Mouse (Mus musculus): ENCODE data around the gene Snx30. TPM values are rescaled to one million over a fixed set of nuclear protein-coding genes. Genes with fewer than 3 reads are reported as not detected.
A peak's percentile ranks its signal among the peaks of the same experiment; 100 is the strongest.

Gene Snx30
- total RNA-seq, 1 experiment = 19.8 TPM

- no peak for DNase-seq (ENCODE audit: low read depth, low spot score)
- peaks cover 35% of the 10 kb centered on the region; the same call in 1 of the 2 replicates for H3K36me3 ChIP-seq (ENCODE audit: control insufficient read depth, insufficient read depth, low read length, poor library complexity, severe bottlenecking)
- no peak overlapping the region for H3K9ac ChIP-seq (ENCODE audit: insufficient read depth, low read depth, low read length, poor library complexity, severe bottlenecking)
- in situ Hi-C loops (cut with MboI; ENCODE audit: low sequenced_read_pairs in 2 of 2, unreplicated experiment in 2 of 2) = no loop called here
- no peaks in the 10 kb centered on the region for H3K9me3 ChIP-seq (ENCODE audit: control insufficient read depth, insufficient read depth, low read depth, low read length)
- no peak overlapping the region for H3K4me3 ChIP-seq (ENCODE audit: insufficient read depth in 1 of 2, low read depth in 1 of 2, low read length in 2 of 2, poor library complexity in 1 of 2, severe bottlenecking in 1 of 2)
- peaks cover 21 to 39% of the 10 kb centered on the region in 2 experiments for H3K4me1 ChIP-seq (ENCODE audit: control insufficient read depth in 2 of 2, insufficient read depth in 2 of 2, low read length in 2 of 2, poor library complexity in 1 of 2)
- no peak for TF ChIP-seq ZC3H11A (IDR thresholded peaks at IDR 0.05; ENCODE audit: borderline replicate concordance, low read depth, low read length)
- no peak for TF ChIP-seq CHD2 (IDR thresholded peaks at IDR 0.05; ENCODE audit: low read depth, low read length)
- no peak for TF ChIP-seq HCFC1 (IDR thresholded peaks at IDR 0.05; ENCODE audit: borderline replicate concordance, insufficient read depth, low read length)
- no peak for TF ChIP-seq MAFK (IDR thresholded peaks at IDR 0.05; ENCODE audit: insufficient read depth, low read depth, low read length)
- no peak for TF ChIP-seq ZNF384 (IDR thresholded peaks at IDR 0.05; ENCODE audit: low read depth, low read length)
- H3K27ac ChIP-seq (ENCODE audit: insufficient read depth, low read depth, low read length, poor library complexity, severe bottlenecking) = no peak overlapping the region
Measured at GRCm38 (mm10) chr4:59894415-59894814, 88.8 kb downstream of the Snx30 start.

- Histone ChIP-seq H3K9ac (ENCODE audit: insufficient read depth, low read depth, low read length, poor library complexity, severe bottlenecking) (no peak overlapping the region), H3K27ac (ENCODE audit: insufficient read depth, low read depth, low read length, poor library complexity, severe bottlenecking) (0 out of 2 replicates have a peak overlapping the region, but pooled peaks have one; percentile 61), H3K4me1 (ENCODE audit: control insufficient read depth in 2 of 2, insufficient read depth in 2 of 2, low read length in 2 of 2, poor library complexity in 1 of 2) (peaks cover 21 to 39% of the 10 kb centered on the region in 2 experiments), H3K4me3 (ENCODE audit: insufficient read depth in 1 of 2, low read depth in 1 of 2, low read length in 2 of 2, poor library complexity in 1 of 2, severe bottlenecking in 1 of 2) (no peak overlapping the region), H3K36me3 (ENCODE audit: control insufficient read depth, insufficient read depth, low read length, poor library complexity, severe bottlenecking) (peaks cover 35% of the 10 kb centered on the region; the same call in 1 of the 2 replicates), H3K9me3 (ENCODE audit: control insufficient read depth, insufficient read depth, low read depth, low read length) (no peaks in the 10 kb centered on the region)
- no peak for DNase-seq (ENCODE audit: low read depth, low spot score)
- TF ChIP-seq ZC3H11A (IDR thresholded peaks at IDR 0.05; ENCODE audit: borderline replicate concordance, low read depth, low read length) (no peak), MAFK (IDR thresholded peaks at IDR 0.05; ENCODE audit: insufficient read depth, low read depth, low read length) (peak; percentile 37; the same call in 1 of the 2 replicates)
- in situ Hi-C loops (cut with MboI; ENCODE audit: low sequenced_read_pairs in 2 of 2, unreplicated experiment in 2 of 2) = no loop called here
Measured at GRCm38 (mm10) chr4:59894977-59895575, 89.4 kb downstream of the Snx30 start.

- peaks cover 30% of the 10 kb centered on the region; the same call in 1 of the 2 replicates for H3K36me3 ChIP-seq (ENCODE audit: control insufficient read depth, insufficient read depth, low read length, poor library complexity, severe bottlenecking)
- in situ Hi-C loops (cut with MboI; ENCODE audit: low sequenced_read_pairs in 2 of 2, unreplicated experiment in 2 of 2) = no loop called here
- H3K4me3 ChIP-seq (ENCODE audit: insufficient read depth in 1 of 2, low read depth in 1 of 2, low read length in 2 of 2, poor library complexity in 1 of 2, severe bottlenecking in 1 of 2) = peak overlapping the region in 1 of 2 experiments; percentile 20; a peak in 2 of 4 replicates
- no peak overlapping the region for H3K9ac ChIP-seq (ENCODE audit: insufficient read depth, low read depth, low read length, poor library complexity, severe bottlenecking)
- H3K4me1 ChIP-seq (ENCODE audit: control insufficient read depth in 2 of 2, insufficient read depth in 2 of 2, low read length in 2 of 2, poor library complexity in 1 of 2) = peaks cover 21 to 39% of the 10 kb centered on the region in 2 experiments
- H3K27ac ChIP-seq (ENCODE audit: insufficient read depth, low read depth, low read length, poor library complexity, severe bottlenecking) = no peak overlapping the region
- TF ChIP-seq MAFK (IDR thresholded peaks at IDR 0.05; ENCODE audit: insufficient read depth, low read depth, low read length) (no peak), ZNF384 (IDR thresholded peaks at IDR 0.05; ENCODE audit: low read depth, low read length) (no peak), HCFC1 (IDR thresholded peaks at IDR 0.05; ENCODE audit: borderline replicate concordance, insufficient read depth, low read length) (no peak), ZC3H11A (IDR thresholded peaks at IDR 0.05; ENCODE audit: borderline replicate concordance, low read depth, low read length) (no peak), CHD2 (IDR thresholded peaks at IDR 0.05; ENCODE audit: low read depth, low read length) (no peak)
- no peaks in the 10 kb centered on the region for H3K9me3 ChIP-seq (ENCODE audit: control insufficient read depth, insufficient read depth, low read depth, low read length)
- DNase-seq (ENCODE audit: low read depth, low spot score) = peak; percentile 41
Measured at GRCm38 (mm10) chr4:59896000-59896399, 90.4 kb downstream of the Snx30 start.

GRCm38 (mm10) chr4:59897814-59898520 is 92.3 kb downstream of the Snx30 start:
- in situ Hi-C loops (cut with MboI; ENCODE audit: low sequenced_read_pairs in 2 of 2, unreplicated experiment in 2 of 2) = no loop called here
- Histone ChIP-seq H3K4me3 (ENCODE audit: insufficient read depth in 1 of 2, low read depth in 1 of 2, low read length in 2 of 2, poor library complexity in 1 of 2, severe bottlenecking in 1 of 2) (no peak overlapping the region), H3K9ac (ENCODE audit: insufficient read depth, low read depth, low read length, poor library complexity, severe bottlenecking) (no peak overlapping the region), H3K4me1 (ENCODE audit: control insufficient read depth in 2 of 2, insufficient read depth in 2 of 2, low read length in 2 of 2, poor library complexity in 1 of 2) (peaks cover 21 to 44% of the 10 kb centered on the region in 2 experiments), H3K36me3 (ENCODE audit: control insufficient read depth, insufficient read depth, low read length, poor library complexity, severe bottlenecking) (peaks cover 23% of the 10 kb centered on the region; the same call in 1 of the 2 replicates), H3K9me3 (ENCODE audit: control insufficient read depth, insufficient read depth, low read depth, low read length) (no peaks in the 10 kb centered on the region), H3K27ac (ENCODE audit: insufficient read depth, low read depth, low read length, poor library complexity, severe bottlenecking) (no peak overlapping the region)
- DNase-seq (ENCODE audit: low read depth, low spot score) = no peak
- TF ChIP-seq ZC3H11A (IDR thresholded peaks at IDR 0.05; ENCODE audit: borderline replicate concordance, low read depth, low read length) (no peak), HCFC1 (IDR thresholded peaks at IDR 0.05; ENCODE audit: borderline replicate concordance, insufficient read depth, low read length) (no peak), MAFK (IDR thresholded peaks at IDR 0.05; ENCODE audit: insufficient read depth, low read depth, low read length) (no peak), ZNF384 (IDR thresholded peaks at IDR 0.05; ENCODE audit: low read depth, low read length) (no peak), CHD2 (IDR thresholded peaks at IDR 0.05; ENCODE audit: low read depth, low read length) (no peak)
